Mouse (Mus musculus) stomach, postnatal 0 days (tissue): ENCODE results near the gene Col6a6. TPM values are rescaled to one million over a fixed set of nuclear protein-coding genes. Genes with fewer than 3 reads are reported as not detected.

ENCODE experiments used
- ATAC-seq: fragments of 200-750 bp; cut with Nextera tagmentation; 2 replicates; pipeline ENCODE4 v1.8.0; 2017; ENCODE audit not compliant: low FRiP score, low TSS enrichment
- DNase-seq: peaks from one replicate; pipeline ENCODE4 v3.0.0-alpha.2; 2016; ENCODE audit warnings: low spot score
- H3K27ac ChIP-seq: fragments of 300-500 bp; sonication (generic); replicated peaks from 2 replicates; pipeline ENCODE4 v1.5.1; 2014; ENCODE audit warnings: mild to moderate bottlenecking, control low read depth
- H3K27me3 ChIP-seq: fragments of 300-500 bp; sonication (generic); 2 replicates; pipeline ENCODE4 v1.6.1; 2014; ENCODE audit warnings: low read length; ENCODE audit not compliant: control insufficient read depth, insufficient read depth
- H3K36me3 ChIP-seq: fragments of 300-500 bp; sonication (generic); 2 replicates; pipeline ENCODE4 v1.6.1; 2014; ENCODE audit warnings: low read length, mixed read lengths; ENCODE audit not compliant: control insufficient read depth, insufficient read depth
- H3K4me1 ChIP-seq: fragments of 300-500 bp; sonication (generic); replicated peaks from 2 replicates; pipeline ENCODE4 v1.6.1; 2014; ENCODE audit warnings: antibody characterized with exemption; ENCODE audit not compliant: control insufficient read depth, insufficient read depth
- H3K4me2 ChIP-seq: fragments of 300-500 bp; sonication (generic); replicated peaks from 2 replicates; pipeline ENCODE4 v1.6.1; 2014; ENCODE audit warnings: low read depth, mild to moderate bottlenecking, control low read depth, moderate library complexity
- H3K4me3 ChIP-seq: fragments of 300-500 bp; sonication (generic); 2 replicates; pipeline ENCODE4 v1.5.1; 2014; ENCODE audit warnings: low read depth, low read length, control low read depth
- H3K9ac ChIP-seq: fragments of 300-500 bp; sonication (generic); 2 replicates; pipeline ENCODE4 v1.6.1; 2014; ENCODE audit warnings: mild to moderate bottlenecking, low read length, control low read depth, mixed read lengths
- H3K9me3 ChIP-seq: fragments of 300-500 bp; sonication (generic); 2 replicates; pipeline ENCODE4 v1.6.1; 2016; ENCODE audit warnings: low read length; ENCODE audit not compliant: control insufficient read depth
- CTCF ChIP-seq: IDR thresholded peaks from 2 replicates; pipeline ENCODE4 v1.5.1; 2016; ENCODE audit warnings: antibody characterized with exemption, low read depth, mild to moderate bottlenecking, moderate library complexity
- EP300 ChIP-seq: optimal IDR thresholded peaks from 2 replicates; pipeline ENCODE3; 2016; ENCODE audit warnings: antibody characterized with exemption
- WGBS: fragments of 180-500 bp; shearing (Covaris S2); extraction: QIAGEN DNeasy Blood & Tissue Kit; methylation state at CpG from one replicate; pipeline ENCODE4 v1.1.7; 2014; 5-methylcytosine and 5-hydroxymethylcytosine counted together
- polyA plus RNA-seq: library from polyadenylated mRNA; unstranded; fragments of >200 nt; fragmentation: Nextera tagmentation; extraction: Ambion mirVana; gene quantifications from 2 replicates; pipeline ENCODE4 v1.2.1, GENCODE M21; 2015

Gene Col6a6
- polyA plus RNA-seq, 1 experiment from 2014 or later, result 0.18 TPM

DNA sequence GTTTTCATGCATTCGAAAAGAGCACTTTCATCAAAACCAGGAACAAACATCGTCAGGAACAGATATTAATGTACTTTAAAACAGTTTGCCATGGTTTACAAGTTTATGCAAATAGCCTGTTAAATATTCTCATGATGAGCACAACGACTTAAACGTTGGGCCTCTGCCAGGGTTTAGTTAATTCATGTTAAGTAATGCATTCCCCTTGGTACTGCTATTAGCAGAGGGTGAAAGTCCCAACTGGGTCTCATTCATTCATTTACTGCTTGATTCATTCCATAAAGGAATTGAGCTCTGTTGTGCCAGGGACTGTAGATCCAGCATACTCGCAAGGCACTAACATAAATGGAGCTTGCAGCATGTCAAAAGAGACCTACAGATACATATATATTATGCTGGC lies 92.8 kb downstream of the Col6a6 start:
- no peak for TF ChIP-seq CTCF
- TF ChIP-seq EP300, result no peak
- no peak for DNase-seq
- no peaks in the 10 kb centered on the region for H3K9me3 ChIP-seq
- no peak for ATAC-seq
- H3K27me3 ChIP-seq, result no peaks in the 10 kb centered on the region
- H3K4me1 ChIP-seq, result 0 out of 2 replicates have a peak, but pooled peaks cover 2% of the 10 kb centered on the region
- no peaks in the 10 kb centered on the region for H3K36me3 ChIP-seq
- no peak overlapping the region for H3K9ac ChIP-seq
- WGBS, result 72% methylated on average over 5 of the region's 5 CpGs
- no peak overlapping the region for H3K27ac ChIP-seq
- H3K4me2 ChIP-seq, result no peak overlapping the region
- no peak overlapping the region for H3K4me3 ChIP-seq

DNA sequence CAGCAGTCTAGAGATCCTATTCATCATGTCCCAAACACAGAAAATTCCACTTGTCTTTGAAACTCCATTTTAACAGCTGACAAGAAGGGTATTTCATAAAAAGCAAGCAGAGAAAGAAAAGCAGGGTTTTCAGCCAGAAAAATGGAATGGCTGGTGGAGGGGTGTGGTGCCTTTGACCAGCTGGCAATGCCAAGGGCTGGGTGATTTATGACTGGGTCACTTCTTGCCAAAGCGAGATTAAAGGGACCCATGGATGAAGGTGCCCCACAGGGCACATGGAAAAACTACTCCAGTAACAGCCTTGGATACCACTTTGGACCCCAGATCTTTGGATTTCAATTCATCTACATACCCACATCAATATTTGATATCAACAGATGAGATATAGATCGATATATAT lies 93.3 kb downstream of the Col6a6 start:
- no peak for ATAC-seq

DNA sequence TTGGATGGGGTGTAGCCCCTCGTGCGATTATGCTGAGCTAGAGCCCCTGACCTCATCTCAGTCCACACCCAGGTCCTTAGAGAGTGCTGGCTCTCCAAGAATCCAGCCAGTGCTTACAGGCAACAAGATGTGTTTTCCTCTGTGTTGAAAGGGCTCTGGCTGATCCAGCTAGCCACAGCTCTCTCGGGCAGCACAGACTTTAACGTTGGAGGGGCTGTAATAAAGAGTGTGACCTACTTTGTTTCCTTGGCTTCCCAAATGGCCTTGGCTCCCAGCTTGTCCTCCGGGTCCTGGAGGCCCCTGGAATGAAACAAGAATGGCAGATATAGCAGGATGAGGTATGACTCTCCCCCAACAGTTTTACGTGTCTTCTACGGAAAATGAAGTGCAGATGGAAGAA lies 96.0 kb downstream of the Col6a6 start:
- no peak overlapping the region for H3K27ac ChIP-seq
- H3K9ac ChIP-seq, result no peak overlapping the region
- H3K27me3 ChIP-seq, result no peaks in the 10 kb centered on the region
- DNase-seq, result no peak
- no peak overlapping the region for H3K4me3 ChIP-seq
- H3K9me3 ChIP-seq, result no peaks in the 10 kb centered on the region
- no peak for TF ChIP-seq EP300
- no peak for TF ChIP-seq CTCF
- no peaks in the 10 kb centered on the region for H3K36me3 ChIP-seq
- no peak for ATAC-seq
- 49% methylated on average over 7 of the region's 7 CpGs for WGBS
- H3K4me2 ChIP-seq, result no peak overlapping the region
- 0 out of 2 replicates have a peak, but pooled peaks cover 2% of the 10 kb centered on the region for H3K4me1 ChIP-seq

More for the DNA sequence above, 93.3 kb downstream of the Col6a6 start:
- no peak for TF ChIP-seq EP300
- no peak for TF ChIP-seq CTCF
- Histone ChIP-seq H3K36me3 (no peaks in the 10 kb centered on the region), H3K4me2 (no peak overlapping the region), H3K4me1 (0 out of 2 replicates have a peak, but pooled peaks cover 2% of the 10 kb centered on the region), H3K9me3 (no peaks in the 10 kb centered on the region), H3K27me3 (no peaks in the 10 kb centered on the region), H3K27ac (no peak overlapping the region), H3K9ac (no peak overlapping the region), H3K4me3 (no peak overlapping the region)
- no peak for DNase-seq
- 78% methylated on average over 2 of the region's 2 CpGs for whole genome bisulfite sequencing

DNA sequence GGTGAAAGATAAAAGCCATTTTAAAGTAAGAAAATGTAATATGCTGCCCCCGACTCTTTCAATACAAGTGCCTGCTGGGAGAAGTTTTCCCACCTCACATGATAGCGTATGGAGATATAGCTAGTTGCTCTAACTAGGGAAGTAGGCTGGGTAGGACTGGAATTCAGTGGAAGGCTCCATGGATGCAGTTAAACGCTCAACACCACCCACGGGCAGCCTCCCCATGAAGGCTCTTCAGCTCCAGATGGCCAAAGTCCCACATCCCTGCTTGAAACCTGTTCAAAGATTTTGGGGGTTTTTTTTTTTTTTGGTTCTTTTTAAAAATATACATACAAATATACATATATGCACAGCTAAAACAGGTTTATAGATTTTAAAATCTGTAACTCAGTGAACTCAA lies 107.5 kb downstream of the Col6a6 start:
- ATAC-seq (no peak), DNase-seq (no peak)
- TF ChIP-seq CTCF, result no peak
- no peak for TF ChIP-seq EP300
- no peaks in the 10 kb centered on the region for H3K36me3 ChIP-seq
- H3K9ac ChIP-seq, result no peak overlapping the region
- 83% methylated on average over 4 of the region's 4 CpGs for WGBS
- H3K27ac ChIP-seq, result no peak overlapping the region
- H3K27me3 ChIP-seq, result no peaks in the 10 kb centered on the region
- H3K9me3 ChIP-seq, result no peaks in the 10 kb centered on the region
- no peaks in the 10 kb centered on the region for H3K4me1 ChIP-seq
- no peak overlapping the region for H3K4me3 ChIP-seq
- no peak overlapping the region for H3K4me2 ChIP-seq

- Histone ChIP-seq H3K4me2 (no peak overlapping the region), H3K4me3 (no peak overlapping the region), H3K9ac (no peak overlapping the region), H3K9me3 (no peaks in the 10 kb centered on the region), H3K4me1 (no peaks in the 10 kb centered on the region), H3K36me3 (no peaks in the 10 kb centered on the region), H3K27ac (no peak overlapping the region), H3K27me3 (no peaks in the 10 kb centered on the region)
- 61% methylated on average over 5 of the region's 5 CpGs for WGBS
- ATAC-seq (no peak), DNase-seq (no peak)
- TF ChIP-seq CTCF (no peak), EP300 (no peak)
These were observed 108.0 kb downstream of the Col6a6 start for GRCm38 (mm10) chr9:105719851-105720395.

DNA sequence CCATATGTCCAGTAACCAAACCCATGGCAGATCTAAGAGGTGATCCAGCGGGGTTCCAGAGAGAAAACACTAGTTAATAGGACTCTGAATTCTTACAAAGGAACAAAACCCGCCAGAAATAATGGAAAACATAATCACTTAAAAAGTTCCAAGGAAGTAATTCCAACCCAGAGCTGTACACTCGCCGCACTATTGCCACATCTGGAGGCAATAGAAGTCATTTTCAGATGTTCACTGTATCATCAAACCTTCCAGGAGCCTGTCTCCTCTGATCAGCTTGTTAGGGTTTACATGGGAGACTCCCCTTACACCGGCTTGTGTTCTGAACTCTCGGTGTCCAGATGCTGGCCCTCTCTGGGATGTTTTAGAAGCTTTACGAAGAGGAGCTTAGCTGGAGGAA lies 108.6 kb downstream of the Col6a6 start:
- no peaks in the 10 kb centered on the region for H3K36me3 ChIP-seq
- no peak for TF ChIP-seq EP300
- TF ChIP-seq CTCF, result no peak
- DNase-seq, result no peak
- no peak overlapping the region for H3K4me3 ChIP-seq
- no peak overlapping the region for H3K27ac ChIP-seq
- H3K4me2 ChIP-seq, result no peak overlapping the region
- H3K9me3 ChIP-seq, result no peaks in the 10 kb centered on the region
- no peak overlapping the region for H3K9ac ChIP-seq
- H3K4me1 ChIP-seq, result no peaks in the 10 kb centered on the region
- 77% methylated on average over 7 of the region's 7 CpGs for WGBS
- no peaks in the 10 kb centered on the region for H3K27me3 ChIP-seq
- ATAC-seq, result no peak
